Mouse (Mus musculus): Measurements from ENCODE around the gene Gm10439. TPM values are rescaled to one million over a fixed set of nuclear protein-coding genes. Genes with fewer than 3 reads are reported as not detected.
"Not testable (repeated sequence)": the region's sequence is repeated elsewhere in the genome, so short reads cannot be mapped to it uniquely, and the experiment has no call there.

The Gm10439 gene
- not detected for total RNA-seq (2021)

- intact Hi-C loops (cut with DNase I); DNase-seq (ENCODE audit: low spot score): not testable (repeated sequence)
These were observed at the start of gene Gm10439 for GRCm38 (mm10) chrX:149594270-149594669. Gene Gm10439, plus strand, starts transcription at chrX:149594570.

Other genes with a start within 250 kb of the Gm10439 start
- gene Gm15085, start 147.0 kb upstream of the Gm10439 start, total RNA-seq (2021), result not detected
- gene Gm15097, start 189.9 kb downstream of the Gm10439 start, total RNA-seq (2021), result not detected